Mouse (Mus musculus): ENCODE measurements around the gene Ppp1r3d. TPM values are rescaled to one million over a fixed set of nuclear protein-coding genes. Genes with fewer than 3 reads are reported as not detected.

The Ppp1r3d gene
- total RNA-seq, 2 experiments from 2014 or later, result 2.5 to 4.1 TPM

DNA sequence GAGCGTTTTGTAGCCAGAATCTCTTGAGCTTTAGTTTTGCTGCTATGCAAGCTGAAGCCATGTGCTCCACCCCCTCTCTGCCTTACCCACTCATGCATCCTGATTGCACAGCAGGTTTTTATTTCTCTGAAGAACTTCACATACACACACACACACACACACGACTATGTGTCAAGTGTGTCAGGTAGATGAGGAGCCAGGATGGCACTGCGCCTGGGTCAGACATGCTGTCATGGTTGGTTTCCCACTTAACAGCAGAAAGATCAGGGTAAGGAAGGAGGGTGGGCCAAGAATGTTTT is 827 bp upstream of the Ppp1r3d start:
- DNase-seq (ENCODE audit: low spot score), result no peak

DNA sequence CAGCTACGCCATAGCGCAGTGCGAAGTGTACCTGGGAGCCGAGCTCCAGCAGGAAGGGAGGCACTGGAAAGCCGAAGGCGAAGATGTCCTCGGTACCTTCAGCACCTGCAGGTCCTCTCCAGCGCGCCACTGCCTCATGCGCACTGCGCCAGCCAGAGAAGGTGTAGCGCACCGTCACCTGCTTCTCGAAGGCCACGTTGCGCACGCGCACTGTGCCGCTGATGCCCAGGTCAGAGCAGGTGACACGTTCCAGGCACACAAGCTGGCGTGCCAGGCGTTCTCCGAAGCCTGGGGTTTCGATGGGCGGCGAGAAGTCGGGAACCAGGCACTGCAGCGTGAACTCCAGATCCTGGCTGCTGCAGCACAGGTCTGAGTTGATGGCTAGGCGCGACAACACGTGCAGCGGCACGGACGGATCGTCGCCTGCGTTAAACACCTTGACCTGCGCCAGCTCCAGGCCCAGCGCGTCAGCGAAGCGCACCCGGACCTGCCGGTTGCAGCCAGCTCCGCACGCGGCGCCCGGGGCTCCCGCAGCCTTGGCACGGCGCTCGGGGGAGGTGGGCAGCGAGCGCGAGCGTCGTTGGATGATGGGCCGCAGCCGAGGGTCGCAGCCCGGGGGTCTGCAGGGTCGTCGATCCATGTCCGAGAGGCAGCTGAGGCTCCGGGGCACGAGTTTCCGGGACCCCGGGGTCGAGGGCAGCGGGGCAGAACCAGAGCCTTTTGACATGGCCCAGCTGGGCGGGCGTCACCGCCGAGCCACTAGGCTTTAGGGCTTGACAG is 601 bp downstream of the Ppp1r3d start:
- peak; percentile 4 for DNase-seq (ENCODE audit: low spot score)

DNA sequence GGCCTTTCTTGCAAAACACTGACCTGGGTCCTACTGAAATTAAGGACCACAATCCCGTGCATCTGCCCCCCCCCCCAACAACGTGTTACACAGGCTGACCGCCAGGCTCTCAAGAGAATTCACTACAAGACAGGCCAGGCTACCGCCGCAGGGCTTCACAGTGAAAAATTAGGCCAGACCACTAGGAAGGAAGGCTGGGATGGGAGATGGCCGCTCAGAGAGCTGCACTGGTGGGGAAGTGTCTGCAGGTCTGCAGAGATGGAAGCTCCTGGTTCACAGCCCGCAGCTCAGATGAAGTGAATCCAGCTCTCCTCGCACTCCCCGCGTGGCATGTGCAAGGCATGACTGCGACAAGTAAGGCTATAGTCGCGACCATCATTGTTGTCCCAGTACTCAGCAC is 1.2 kb downstream of the Ppp1r3d start:
- no peak for DNase-seq (ENCODE audit: low spot score)

DNA sequence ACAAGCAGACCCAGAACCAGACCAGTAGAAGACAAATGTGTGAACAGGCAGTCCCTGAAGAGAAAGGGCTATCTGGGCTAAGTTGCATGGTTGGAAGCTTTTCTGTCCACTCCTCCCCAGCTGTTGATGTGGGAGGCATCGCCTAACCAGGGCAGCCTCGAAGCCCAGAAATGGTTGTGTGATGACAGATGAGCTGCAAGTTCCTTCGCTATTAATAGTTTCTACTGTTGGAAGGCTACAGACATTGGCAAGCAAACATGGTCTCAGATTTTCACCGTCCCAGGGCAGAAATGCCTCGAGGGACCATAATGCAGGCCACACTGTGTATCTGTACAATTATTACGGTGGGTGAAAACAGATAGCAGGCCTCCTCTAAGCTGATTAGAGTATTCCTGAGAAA is 1.7 kb downstream of the Ppp1r3d start:
- DNase-seq (ENCODE audit: low spot score), result peak; percentile 81

DNA sequence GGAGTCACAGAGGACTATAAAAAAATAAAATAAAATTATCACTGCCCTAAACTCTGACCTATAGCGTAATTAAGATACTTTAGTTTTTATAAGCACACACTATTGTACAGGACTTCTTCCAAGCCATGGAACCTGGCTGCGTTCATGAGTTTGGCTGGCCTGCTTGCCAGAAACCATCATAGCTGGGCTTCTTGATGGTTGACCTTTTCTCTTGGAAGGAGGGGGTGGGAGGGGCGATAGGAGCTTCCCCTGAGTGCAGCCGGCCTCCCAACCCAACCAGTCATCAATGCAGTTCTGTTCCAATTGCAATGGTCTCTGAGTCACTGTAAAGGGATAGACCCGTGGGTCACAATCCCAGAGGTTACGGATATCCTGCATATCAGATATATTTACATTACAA is 4.0 kb downstream of the Ppp1r3d start:
- peak; percentile 17 for DNase-seq (ENCODE audit: low spot score)

DNA sequence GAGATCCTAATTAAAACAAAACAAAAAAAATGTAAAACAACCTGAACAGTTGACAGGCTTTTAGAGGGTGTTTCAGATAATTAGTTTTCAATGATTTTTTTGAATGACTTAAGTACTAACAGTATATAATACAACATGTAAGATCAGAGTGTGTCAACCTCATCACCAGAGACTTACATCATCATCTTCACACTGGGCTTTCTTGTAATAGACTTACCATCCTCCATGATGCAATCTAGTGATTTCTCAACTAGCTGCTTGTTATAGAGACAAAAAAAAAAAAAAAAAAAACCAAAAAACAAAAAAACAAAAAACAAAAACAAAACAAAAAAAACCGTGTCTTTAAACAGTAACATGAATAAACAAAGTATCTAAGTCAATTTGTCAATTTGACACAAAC is 5.2 kb downstream of the Ppp1r3d start:
- no peak for DNase-seq (ENCODE audit: low spot score)

DNA sequence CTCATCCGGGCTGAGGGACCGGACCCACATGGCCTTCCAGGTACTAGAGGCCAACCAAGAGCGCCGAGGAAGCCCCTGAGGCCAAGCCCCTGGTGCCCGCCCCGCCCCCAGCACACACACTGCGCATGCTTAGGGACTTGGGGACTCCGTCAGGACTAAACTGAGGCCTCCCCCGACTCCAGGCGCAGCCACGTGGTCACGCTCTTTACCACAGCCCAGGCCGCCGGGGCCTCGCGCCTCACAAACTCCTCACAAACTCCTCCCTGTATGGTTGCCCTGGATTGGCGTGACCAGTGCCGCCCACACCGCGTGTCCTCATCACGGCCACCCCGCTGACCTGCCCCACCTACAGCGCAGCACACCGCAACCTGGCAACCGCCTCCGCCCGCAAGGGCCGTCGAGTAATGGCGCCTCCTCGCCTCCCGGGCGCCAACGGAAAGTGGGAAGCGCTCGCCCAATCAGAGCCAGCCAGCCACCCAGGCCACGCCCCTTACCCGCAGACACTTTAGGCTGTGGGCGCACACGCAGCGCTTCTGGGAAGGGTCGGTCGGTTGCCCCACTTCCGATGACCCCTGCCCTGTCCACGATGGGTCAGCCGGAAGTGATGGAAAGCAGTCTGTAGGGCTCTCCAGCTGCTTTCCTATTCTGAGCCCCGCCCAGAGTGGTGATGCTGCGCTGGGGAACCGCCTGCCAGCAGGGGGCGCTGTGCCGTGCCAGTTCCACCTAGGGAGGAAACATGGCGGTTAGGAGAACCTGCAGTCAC is 7.0 kb downstream of the Ppp1r3d start, which contains the start of gene Sycp2:
TSS of gene Sycp2 (minus strand) at position 633 of the 763 bp plus-strand sequence.
- DNase-seq (ENCODE audit: low spot score), result no peak

Other genes starting within 250 kb of the Ppp1r3d start
- gene Sycp2, start 6.8 kb downstream of the Ppp1r3d start, total RNA-seq (2021), result under 1 TPM in 1 of 2 experiments, not detected in 1; 0.09 TPM
- 1 to 10 TPM; 2.2 to 2.6 TPM for gene Fam217b, start 52 bp upstream of the Ppp1r3d start, total RNA-seq (2021)
- not detected for gene Cdh26, start 16.1 kb upstream of the Ppp1r3d start, total RNA-seq (2021)